Mouse (Mus musculus): ENCODE results near the gene Krtap16-1.

GRCm38 (mm10) chr11:99935991-99936390 is 50.4 kb downstream of the Krtap16-1 start, which contains the start of gene Krtap31-2:
- TF ChIP-seq CTCF (IDR thresholded peaks at IDR 0.05; ENCODE audit: extremely low read depth, insufficient read length, insufficient replicate concordance, low read depth, low read length), result no peak
- no peak for TF ChIP-seq POLR2A (IDR thresholded peaks at IDR 0.05; ENCODE audit: low read depth, low read length)

All from small intestine, adult 2 months (tissue).